Mouse (Mus musculus): ENCODE data around the gene Slc9a9.

The Slc9a9 gene

DNA sequence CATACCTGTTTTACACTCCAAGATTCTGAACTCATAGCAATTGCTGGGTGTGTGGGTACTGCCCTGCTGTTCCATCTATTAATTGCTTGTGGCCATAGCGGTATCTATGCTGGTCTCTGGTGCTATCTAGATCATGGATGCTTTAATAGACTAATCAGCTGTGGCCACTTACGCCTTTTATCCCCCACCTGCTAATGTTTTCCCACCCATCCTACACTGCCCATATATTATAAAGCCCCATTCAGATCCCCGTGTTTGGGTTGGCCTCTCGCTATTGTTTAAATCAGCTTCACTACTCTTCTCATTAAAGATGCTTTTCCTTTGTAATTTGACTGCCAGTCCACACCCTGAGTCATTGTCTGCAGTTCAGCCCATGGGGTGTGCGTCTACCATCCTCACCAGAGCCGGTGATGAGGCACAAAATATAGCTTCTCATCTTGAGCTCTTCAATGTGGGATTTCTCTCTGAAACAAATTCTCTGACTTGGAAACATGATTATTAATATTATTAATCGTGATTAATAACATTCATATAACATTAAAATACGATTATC, 168.8 kb downstream of the Slc9a9 start:
- DNase-seq (ENCODE audit: low read depth): no peak

DNA sequence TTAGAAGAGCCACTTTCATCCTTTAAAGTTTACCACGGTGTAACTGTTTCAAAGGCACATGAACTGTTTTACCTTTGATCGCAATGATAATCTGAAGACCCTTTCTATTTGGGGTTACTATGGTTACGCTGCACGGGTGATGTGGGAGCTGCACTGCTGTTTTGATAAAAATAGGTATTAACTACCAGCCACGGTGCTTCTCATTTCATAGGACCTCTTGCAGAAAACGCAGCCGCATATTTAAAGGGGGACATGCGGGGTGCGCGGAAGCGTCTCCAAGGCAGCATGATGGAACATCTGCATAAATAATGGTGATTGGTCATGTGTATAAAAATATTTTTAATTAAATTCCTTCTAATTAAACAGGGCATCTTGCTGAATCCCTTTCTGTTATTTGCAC, 169.5 kb downstream of the Slc9a9 start:
- no peak for DNase-seq (ENCODE audit: low read depth)

DNA sequence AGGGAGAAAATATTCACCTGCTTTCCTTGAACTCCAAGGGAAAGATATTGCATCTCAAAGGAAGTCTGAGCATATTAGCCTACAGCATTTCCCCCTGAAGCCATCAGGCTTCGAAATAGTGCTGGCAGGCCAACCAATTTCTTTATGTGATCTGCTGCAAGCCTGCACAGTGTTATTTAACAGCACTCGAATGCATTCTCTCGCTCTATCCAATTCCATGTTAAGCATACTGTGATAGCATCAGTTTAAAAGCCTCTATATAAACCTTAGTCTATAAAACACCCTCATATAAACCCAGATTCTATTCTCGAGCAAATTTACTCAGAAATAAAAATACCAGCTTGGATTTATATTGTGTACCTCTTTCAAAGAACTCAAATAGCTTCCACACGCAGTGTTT, 170.7 kb downstream of the Slc9a9 start:
- DNase-seq (ENCODE audit: low read depth): no peak

DNA sequence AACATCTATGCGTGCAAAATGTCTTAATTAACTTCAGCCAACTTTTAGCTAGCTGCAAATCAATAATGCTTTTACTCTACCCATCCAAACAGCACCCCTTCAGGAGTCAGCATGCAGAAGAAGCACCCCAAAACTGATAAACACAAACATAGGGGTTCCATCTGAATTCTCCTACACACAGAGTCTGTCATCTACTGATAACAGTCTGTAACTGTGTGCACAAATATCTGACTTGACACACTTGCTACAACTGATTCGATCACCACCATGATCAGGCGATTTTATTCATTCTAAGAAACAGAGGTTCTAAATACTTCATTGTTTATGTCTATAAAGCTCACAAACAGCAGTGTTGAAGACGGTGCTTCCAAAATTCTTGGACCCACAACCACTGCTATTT, 171.3 kb downstream of the Slc9a9 start:
- DNase-seq (ENCODE audit: low read depth): no peak

DNA sequence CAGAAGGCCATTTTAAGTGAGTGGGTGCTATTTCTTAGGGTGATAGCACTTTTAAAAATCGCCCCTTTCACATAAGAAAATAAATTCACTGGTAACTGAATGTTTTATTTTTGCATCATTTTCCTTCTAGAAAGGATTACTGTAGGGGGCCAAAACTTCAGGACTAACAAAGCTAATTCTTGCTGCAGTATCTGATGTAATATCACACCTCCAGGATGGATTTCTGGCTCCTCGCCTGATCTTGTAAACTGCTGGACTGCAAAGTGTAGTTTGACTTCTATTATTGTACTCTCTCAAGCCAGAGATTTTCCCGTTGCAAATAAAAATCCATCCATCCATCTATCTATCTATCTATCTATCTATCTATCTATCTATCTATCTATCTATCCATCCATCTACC, 174.5 kb downstream of the Slc9a9 start:
- no peak for DNase-seq (ENCODE audit: low read depth)

DNA sequence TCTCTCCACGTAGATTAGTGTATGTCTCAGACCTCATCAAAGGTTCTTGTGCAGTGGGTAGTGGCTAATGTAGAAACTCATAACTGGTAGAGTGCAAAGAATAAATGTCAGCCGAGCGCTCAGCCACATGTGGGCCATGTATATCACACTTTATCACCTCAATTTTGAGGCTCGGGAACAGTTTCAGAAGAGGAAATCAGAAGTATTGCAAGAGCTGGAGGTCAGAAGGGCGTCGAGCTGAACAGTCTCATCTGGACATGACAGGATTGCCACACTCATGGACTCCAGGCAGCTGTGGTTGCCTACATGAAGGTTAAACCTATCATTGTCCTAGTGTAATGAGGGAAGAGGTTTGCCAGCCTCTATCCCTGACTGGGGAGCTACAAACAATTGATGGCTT, 177.9 kb downstream of the Slc9a9 start:
- DNase-seq (ENCODE audit: low read depth): no peak

DNA sequence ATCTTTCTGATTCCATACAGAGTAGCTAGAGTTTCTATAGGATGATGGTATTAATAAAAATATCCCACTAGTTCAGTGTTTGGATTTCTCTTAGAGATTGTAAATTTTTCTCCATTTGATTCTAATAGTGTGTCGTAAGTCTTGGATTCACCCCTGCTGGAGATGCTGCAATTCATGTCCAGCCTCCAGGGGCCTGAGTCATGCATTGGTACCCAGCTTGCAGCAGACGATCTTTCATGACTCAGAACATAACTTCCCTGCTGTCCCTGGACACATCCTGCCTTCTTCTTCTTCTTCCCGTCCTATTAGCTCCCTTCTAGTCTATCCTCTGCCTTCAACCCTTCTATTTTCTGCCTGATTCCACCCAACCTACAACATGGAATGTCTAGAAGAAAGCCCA, 181.8 kb downstream of the Slc9a9 start:
- no peak for DNase-seq (ENCODE audit: low read depth)

DNA sequence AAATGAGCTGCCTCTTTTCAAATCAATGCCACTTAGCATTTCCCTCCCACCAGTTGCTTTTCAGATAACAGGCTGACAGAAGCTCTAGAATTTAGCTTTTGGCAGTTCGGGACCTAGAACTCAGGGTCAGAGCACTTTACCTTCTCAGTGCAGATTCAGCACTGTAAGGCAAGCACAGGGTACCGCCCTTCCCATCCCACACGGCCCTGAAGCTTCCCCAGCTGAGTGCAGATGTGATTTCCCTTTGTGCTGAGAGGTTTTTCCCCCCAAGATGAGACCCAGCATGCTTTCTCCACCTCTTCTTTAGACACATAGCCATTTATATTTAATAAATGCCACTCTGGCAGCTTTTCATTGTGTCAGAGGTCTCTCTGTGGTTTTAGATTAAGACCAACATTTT, 186.4 kb downstream of the Slc9a9 start:
- DNase-seq (ENCODE audit: low read depth): no peak

DNA sequence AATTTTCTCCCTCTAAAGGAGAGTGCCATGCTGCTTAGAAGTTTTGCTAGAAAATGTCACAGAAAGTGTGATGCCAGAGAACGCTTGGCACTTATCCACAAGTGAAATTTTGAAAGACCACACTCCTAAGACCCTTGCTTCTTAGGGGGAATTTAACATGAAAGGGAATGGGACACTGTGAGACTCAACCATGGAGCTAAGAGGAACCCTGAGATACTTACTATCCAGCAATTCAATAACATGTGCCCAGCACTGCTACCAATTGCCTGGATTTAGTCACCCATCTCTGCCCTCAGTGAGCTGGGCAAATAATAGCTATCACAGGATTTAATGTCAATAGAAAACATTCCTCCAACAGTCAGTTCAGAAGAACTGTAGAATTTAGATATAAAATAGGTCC, 198.8 kb downstream of the Slc9a9 start:
- DNase-seq (ENCODE audit: low read depth): no peak

DNA sequence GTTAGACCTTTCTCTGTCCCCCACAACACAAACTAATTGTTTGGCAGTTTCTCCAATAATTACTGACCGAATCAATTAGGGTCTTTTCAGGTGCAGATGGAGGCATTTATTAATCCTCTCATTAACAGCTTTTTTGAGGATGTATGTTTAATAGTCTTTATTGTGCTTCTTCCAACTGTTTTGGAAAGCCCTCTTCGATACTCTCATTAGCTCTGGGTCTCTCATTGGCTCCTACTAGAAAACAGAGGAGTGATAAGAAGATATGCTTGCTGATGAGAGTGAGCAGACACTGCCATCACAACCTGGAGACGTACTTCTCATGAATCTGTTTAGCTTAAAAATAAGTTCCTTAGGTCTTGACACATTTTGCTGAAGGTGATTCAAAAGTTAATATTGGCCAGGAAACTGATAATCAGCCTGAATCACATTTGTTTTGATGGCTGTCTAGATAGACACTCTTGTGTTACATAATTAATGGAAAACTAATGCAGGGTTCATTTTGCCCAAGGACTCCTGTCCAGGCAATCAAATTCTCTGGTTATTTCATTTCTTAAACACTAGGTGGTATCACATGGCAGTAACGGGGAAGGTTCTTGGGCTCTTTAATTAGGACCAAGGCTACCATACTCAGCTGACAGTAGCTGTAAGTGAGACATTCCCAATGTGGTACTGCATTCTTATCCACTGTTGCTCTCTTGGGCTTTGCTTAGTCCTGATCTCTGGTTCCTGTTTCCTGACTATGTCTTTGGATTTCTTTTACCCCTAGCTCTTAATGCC, 199.5 kb downstream of the Slc9a9 start:
- DNase-seq (ENCODE audit: low read depth): no peak

DNA sequence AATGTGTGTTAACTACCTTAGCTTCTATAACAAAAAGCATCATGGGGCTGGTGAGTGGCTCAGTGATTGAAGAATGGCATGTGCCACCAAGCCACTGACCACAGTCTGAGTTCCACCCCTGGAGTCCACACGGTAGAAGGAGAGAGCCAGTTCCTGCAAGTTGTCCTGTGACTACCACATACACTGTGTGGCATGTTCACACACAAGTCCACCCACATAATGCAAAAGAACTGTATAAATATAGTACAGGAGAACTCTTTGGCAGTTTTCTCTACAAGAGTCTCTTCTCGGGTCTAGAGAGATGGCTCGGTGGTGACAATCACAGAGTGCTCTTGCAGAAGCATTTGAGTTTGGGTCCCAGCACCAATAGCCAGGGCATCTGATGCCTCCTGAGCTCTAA, 212.8 kb downstream of the Slc9a9 start:
- DNase-seq (ENCODE audit: low read depth): no peak

DNA sequence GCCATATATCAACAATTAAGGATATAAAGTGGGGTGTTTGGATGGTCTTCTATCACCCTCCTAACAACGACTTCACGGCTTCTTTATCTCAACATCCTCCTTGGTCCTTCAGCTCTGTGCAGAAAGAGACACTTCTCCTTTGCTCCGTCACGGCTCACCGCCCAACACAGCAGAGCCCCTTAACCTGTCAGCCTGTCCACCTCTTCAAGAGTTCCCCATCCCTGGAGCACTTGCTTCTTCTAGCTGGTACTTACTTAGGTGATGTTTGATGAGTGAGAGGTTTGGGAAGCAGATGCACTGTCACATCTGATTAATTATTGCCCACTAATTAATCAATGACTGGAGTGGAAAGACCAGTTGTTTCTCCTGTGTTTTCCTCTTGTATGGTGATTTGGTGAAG, 213.7 kb downstream of the Slc9a9 start:
- no peak for DNase-seq (ENCODE audit: low read depth)

DNA sequence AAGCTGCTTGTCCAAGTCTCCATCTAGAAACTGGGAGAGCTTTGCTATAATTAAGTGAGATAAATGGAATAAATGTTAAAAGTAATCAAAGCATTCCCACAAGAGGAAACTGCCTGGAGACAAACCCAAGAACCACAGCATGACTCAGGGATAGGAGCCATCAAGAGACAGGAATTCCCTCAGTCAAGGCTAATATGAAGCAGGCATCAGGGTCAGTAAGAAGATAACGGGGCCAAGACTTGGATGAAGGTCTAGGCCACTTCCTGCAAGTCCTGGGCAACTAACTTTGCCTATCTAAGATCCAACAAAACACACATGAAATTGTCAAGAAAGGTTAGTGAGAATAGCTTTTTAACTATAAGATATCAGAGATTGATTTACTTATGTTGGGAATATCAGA, 215.4 kb downstream of the Slc9a9 start:
- DNase-seq (ENCODE audit: low read depth): no peak

DNA sequence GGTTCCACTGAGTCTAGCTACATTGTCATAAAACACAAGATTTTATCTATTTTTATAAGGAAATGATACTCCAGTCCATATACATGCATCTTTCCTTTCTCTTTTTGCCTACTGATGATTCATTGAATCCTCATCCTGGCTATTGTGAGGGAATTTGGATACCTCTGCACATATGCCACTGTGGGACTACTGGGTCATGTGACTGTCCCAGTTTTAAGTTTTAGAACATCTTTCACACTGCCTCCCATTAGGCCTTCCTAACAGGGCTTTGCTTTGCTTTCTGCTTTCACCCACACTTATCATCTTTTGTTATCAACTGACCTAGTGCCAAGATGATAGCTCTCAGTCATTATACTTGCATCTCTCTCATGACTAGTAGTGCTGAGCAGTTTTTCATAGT, 219.9 kb downstream of the Slc9a9 start:
- no peak for DNase-seq (ENCODE audit: low read depth)

DNA sequence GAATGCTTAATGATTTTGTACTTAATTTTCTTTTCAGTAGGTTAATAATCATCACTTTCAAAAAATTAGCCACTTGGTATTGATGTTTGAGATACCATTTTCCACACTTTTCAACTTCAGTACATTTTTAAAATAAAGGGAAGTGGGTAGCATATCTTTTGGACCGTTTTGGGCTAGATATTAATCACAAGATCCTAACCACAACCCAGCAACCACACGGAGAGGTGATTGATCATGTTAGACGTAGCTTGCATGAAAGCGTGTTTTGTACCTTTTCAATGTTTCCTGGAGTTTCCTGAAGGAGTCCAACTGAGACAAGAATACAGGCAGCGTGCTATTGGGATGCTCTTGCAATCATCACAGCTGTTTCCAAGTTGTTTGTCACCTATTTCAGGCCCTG, 226.2 kb downstream of the Slc9a9 start:
- DNase-seq (ENCODE audit: low read depth): no peak

DNA sequence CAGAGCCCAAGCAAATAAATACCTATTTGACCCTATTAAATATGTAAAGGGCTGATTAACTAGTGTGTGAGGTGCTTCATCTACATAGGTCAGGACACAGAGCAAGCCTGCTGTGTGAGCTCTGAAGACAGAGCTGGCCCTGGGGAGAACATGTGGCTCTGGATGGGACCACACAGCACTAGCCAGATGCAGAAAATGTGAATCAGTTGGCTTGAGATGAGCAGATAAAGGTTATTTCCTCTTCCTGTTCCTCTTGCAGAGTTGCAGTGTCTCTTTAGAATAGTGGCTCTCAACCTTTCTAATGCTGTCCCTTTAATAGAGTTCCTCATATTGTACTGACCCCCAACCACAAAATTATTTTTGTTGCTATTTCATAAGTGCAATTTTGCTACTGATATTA, 234.5 kb downstream of the Slc9a9 start:
- DNase-seq (ENCODE audit: low read depth): no peak

DNA sequence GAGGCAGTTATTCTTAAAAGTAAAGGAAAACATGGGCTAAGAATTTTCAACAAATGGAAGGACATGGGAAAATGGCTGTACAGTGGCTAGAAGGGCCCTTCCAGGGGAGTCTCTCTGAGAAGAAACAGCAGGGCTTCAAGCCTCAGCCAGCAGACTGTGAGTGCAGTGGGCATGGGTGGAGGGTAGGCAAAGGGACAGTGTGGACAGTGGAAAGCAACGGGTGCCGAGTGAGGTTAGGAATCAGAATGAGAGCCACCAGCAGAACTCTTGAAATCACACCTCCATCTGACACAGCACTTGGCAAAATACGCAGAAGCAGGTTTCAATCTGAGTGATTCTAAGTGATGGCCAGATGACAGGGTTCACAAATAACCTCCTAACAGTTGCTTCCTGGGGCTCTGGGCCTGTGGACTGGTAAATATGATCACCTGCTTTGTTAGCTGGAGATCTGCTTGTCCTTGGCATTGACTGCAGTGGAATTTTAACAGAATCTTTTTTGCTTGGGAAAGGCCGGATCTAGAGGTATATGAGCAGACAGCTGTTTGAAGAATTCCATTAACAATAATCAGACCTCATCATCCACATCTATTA, 237.4 kb downstream of the Slc9a9 start:
- DNase-seq (ENCODE audit: low read depth): no peak

DNA sequence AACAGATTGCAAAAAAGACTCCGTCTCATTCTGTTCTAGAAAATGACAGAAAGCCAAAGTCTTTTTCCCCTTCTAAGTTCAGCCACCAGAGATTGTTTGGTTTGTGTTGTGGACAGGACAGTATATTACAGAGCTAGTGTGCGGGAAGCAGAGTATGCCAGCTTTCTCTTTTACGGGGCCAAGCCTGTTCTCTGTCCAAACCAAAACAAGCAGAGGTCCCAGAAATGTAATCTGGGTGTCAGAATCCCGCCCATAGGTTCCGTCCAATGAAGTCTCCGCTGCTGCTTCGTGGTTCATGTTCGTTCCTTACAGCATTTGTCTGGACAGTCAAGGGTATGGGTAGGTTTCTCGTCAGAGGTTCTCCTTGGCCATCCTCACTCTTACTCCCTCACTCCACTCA, 242.4 kb downstream of the Slc9a9 start:
- no peak for DNase-seq (ENCODE audit: low read depth)

DNA sequence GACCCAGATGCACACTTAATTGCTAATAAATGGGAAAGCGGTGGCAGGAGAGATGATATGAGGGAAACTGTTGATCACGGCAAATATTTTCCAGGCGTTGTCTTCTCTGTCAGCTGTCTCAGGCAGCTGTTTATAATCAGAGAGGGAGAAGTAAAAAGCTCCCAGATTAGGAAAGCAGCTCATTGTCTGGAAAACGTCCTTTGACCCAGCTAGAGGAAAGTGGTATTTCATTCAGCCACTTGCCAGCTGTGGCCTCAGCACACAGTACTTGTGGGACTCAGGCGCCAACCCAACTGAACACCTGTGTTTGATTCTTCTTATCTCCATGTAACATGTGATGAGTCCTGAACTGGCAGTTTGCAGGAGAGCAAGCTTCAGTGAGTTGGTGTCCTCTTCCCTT, 252.4 kb downstream of the Slc9a9 start:
- DNase-seq (ENCODE audit: low read depth): no peak

DNA sequence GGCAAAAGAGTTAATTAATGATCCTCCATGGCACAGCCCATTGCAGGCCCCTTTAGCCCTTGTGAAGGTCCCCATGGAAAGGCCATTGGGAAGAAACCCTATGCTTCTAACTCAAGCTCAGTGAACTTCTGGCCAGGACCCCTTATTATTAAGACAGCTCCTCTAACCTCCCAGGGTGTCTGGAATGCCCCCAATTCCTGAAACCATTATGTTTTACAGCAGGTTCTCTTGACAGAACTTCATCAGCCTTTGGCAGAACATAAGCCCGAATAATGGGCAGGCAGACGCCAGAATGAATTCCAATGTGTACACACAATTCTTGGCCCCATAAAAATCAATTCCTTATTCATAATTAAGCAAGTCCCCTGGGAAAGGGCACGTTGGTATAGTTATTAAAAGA, 256.1 kb downstream of the Slc9a9 start:
- no peak for DNase-seq (ENCODE audit: low read depth)

DNA sequence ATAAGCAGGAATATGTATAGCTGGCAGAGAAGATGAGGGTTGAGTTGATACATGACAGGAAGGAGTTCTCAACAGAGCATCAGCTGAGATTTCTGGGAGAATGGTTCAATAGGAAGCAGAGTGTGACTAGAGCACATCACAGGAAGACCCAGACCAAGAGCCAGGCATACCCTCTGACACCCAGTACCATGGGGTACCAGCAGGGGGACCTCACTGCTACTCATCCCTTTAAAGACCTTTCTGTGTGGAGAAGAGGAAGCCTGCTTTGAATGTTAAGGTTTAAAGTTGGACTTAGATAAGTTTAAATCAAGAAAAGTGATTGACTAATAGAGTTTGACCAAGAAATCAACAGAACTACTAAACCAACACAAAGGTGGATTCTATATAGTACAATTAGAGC, 257.4 kb downstream of the Slc9a9 start:
- DNase-seq (ENCODE audit: low read depth): no peak

DNA sequence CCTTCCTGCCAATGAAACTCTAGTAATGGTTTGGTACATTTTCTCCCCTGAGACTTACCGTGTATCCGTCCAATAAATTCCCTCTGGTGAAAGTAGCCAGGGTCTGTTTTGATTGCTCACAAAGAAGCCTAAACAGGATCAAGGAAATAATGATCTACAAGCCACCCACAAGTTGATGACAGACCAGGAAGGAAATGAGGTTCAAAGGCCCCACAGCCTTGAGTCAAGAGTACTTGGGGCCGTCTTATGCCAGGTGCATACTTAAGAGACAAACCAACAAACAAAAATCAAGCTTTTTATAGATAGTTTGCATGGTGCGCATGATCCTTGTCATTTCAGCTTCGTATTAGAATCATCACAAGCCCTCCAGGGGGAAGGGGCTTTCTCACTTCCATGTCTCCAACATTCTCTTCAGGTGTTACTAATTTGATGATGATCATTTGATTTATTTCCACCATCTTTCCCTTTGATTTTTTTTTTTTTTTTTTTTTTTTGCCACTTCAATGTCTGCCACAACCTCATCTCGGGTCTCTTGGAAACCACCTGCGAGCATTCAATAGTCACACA, 275.9 kb downstream of the Slc9a9 start:
- DNase-seq (ENCODE audit: low read depth): no peak

DNA sequence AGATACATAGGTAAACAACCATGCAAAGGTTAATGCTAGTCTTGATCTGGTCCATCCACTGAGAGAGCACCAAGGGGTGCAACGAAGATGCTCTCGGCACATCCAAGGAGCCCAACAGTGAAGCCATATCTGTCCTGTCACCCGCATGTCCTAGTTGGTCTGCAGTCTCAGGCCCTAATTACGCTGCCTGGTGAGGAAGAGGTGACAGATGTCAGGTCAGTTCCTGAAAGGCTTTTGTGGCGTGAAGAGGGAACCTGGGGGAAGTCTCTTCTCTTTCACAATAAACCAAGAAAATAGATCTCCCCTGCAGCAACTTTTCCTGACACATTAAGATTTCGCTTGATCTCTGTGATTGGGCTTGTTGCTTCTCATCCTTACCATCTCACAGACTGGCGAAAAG, 277.5 kb downstream of the Slc9a9 start:
- no peak for DNase-seq (ENCODE audit: low read depth)

DNA sequence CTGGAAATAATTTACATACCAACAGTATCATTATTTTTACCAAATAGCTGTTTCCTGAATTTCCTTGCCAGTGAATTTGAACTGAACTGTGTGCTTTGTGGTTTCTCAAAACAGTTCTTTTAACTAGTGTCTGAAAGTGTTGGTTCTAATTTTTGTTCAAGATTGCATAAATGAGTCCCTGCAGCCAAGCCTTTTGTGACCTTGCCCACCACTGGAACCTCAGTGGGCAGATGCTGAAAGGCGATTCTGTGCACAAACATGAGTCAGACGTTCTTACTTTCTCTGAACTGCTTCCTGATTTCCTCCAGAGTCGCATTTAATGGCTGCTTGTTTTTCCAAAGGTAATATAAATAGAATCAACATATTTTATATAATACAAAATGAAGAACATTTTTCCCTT, 281.0 kb downstream of the Slc9a9 start:
- DNase-seq (ENCODE audit: low read depth): no peak

All from NIH3T3 (cell line).